7 mouse cellular contexts compared by ENCODE assay signal in the genomic region with DNA sequence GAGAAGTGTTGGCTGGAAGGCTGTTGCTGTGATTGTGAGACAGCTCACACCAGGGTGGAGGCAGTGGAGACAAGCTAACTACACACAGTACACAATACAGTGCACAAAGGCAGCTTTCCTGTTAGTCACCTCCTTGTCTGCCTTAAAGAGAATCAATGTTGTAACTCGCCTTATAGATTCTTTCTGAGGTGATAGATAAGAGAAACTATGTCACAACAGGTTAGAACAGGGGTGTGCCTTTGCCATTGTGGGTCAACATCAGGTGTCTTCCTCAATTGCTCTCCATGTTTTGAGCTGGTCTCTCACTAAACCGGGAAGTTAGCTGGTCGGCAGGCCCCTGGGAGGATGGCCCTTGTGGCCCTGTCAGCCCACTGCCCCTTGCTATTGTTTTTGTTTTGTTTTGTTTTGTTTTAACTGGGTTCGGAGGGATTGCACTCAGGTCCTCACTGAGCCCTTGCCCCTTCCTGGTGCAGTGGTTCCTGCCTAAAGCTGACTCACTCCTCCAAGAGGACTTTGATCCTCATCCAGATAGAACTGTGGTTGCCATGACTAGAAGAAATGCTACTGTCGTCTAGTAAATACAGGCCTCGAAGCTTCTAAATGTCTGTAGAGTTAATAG. TPM values are rescaled to one million over a fixed set of nuclear protein-coding genes. Genes with fewer than 3 reads are reported as not detected.
DNase-seq lines count a peak whose midpoint lies in the region; ATAC-seq and TF ChIP-seq lines count a peak whose summit lies in the region.

No protein-coding gene starts in this region.

- H3K36me3 ChIP-seq in kidney, adult 2 months (ENCODE audit: control insufficient read depth, insufficient read depth, low read length) = no peaks in the 10 kb centered on the region
- no peaks in the 10 kb centered on the region for H3K36me3 ChIP-seq in kidney, embryonic 16.5 days (ENCODE audit: insufficient read depth, low read length)
- no peaks in the 10 kb centered on the region for H3K36me3 ChIP-seq in liver, embryonic 13.5 days

- no peak overlapping the region for H3K4me2 ChIP-seq in kidney, embryonic 16.5 days (replicated peaks; ENCODE audit: low read depth, low read length)
- H3K4me2 ChIP-seq in liver, embryonic 13.5 days = peak overlapping the region; percentile 52

- peaks cover 26% of the 10 kb centered on the region for H3K4me1 ChIP-seq in kidney, adult 2 months (ENCODE audit: control insufficient read depth, insufficient read depth, low read length)
- peaks cover 25% of the 10 kb centered on the region for H3K4me1 ChIP-seq in kidney, embryonic 16.5 days (ENCODE audit: insufficient read depth, low read length)
- H3K4me1 ChIP-seq in liver, embryonic 13.5 days (replicated peaks) = peaks cover 55% of the 10 kb centered on the region

- no peak for TF ChIP-seq CTCF in kidney, adult 2 months (conservative IDR thresholded peaks at IDR 0.05; ENCODE audit: insufficient read depth, insufficient read length, low read depth, low read length)

- ATAC-seq in kidney, embryonic 16.5 days (ENCODE audit: low FRiP score, low TSS enrichment) = no peak
- ATAC-seq in liver, embryonic 13.5 days (ENCODE audit: low read depth) = no peak

- no peak for TF ChIP-seq POLR2A in kidney, adult 2 months (IDR thresholded peaks at IDR 0.05; ENCODE audit: low read depth, low read length)

- H3K9me3 ChIP-seq in kidney, embryonic 16.5 days (ENCODE audit: low read length) = no peaks in the 10 kb centered on the region
- H3K9me3 ChIP-seq in liver, embryonic 13.5 days (replicated peaks) = no peaks in the 10 kb centered on the region

- H3K27ac ChIP-seq in kidney, adult 2 months (ENCODE audit: insufficient read depth, low read depth, low read length) = peak overlapping the region; percentile 56; the same call in 1 of the 2 replicates
- H3K27ac ChIP-seq in kidney, embryonic 16.5 days (ENCODE audit: low read length) = no peak overlapping the region
- H3K27ac ChIP-seq in liver, embryonic 13.5 days = peak overlapping the region; percentile 65

- H3K9ac ChIP-seq in kidney, embryonic 16.5 days (replicated peaks; ENCODE audit: low read length) = no peak overlapping the region
- peak overlapping the region; percentile 58 for H3K9ac ChIP-seq in liver, embryonic 13.5 days

- H3K27me3 ChIP-seq in kidney, adult 2 months (replicated peaks; ENCODE audit: control insufficient read depth, insufficient read depth, low read length) = no peaks in the 10 kb centered on the region
- H3K27me3 ChIP-seq in kidney, embryonic 16.5 days (ENCODE audit: insufficient read depth, low read length) = no peaks in the 10 kb centered on the region
- H3K27me3 ChIP-seq in liver, embryonic 13.5 days = no peaks in the 10 kb centered on the region

- no peak overlapping the region for H3K4me3 ChIP-seq in kidney, adult 2 months (ENCODE audit: insufficient read depth, low read depth, low read length)
- H3K4me3 ChIP-seq in kidney, embryonic 16.5 days (ENCODE audit: low read length) = no peak overlapping the region
- peak overlapping the region; percentile 40 for H3K4me3 ChIP-seq in liver, embryonic 13.5 days (replicated peaks)

- 44% methylated on average over 6 of the region's 6 CpGs for WGBS in kidney, adult 2 months
- 56% methylated on average over 6 of the region's 6 CpGs for WGBS in kidney, embryonic 16.5 days
- 11% methylated on average over 6 of the region's 6 CpGs for WGBS in liver, embryonic 13.5 days (ENCODE audit: insufficient replicate concordance)

- peak; percentile 69 for DNase-seq in kidney, adult 2 months
- DNase-seq in 416B (ENCODE audit: low read depth) = peak; percentile 75
- peak; percentile 20 for DNase-seq in adrenal gland, adult 8-10 months
- DNase-seq in liver, embryonic 13.5 days = no peak
- DNase-seq in frontal cortex, adult 2 months (ENCODE audit: extremely low spot score in 1 of 2, low spot score in 1 of 2) = no peak
- no peak for DNase-seq in Muller cell, postnatal 12 days (ENCODE audit: inconsistent ontology term)

RNA-seq across cellular contexts. Expression of gene C1galt1, which starts 3.4 kb away (rescaled TPM):
- polyA plus RNA-seq in kidney, adult 2 months (2012; rRNA removed) = 5.5 and 7.5 TPM in 2 replicates
- 2.7 and 3.4 TPM in 2 replicates for polyA plus RNA-seq in kidney, embryonic 16.5 days (2015; fragmentation: Nextera tagmentation; extraction: Ambion mirVana)
- total RNA-seq in adrenal gland, adult 8-10 months (2022) = 10 to 100 TPM; 24.0 to 27.2 (median 26.3) TPM
- 4.0 and 5.1 TPM in 2 replicates for polyA plus RNA-seq in liver, embryonic 13.5 days (2015; fragmentation: Nextera tagmentation; extraction: Ambion mirVana)
- 10.1 and 11.5 TPM in 2 replicates for polyA plus RNA-seq in frontal cortex, adult 2 months (2012; rRNA removed)

Comparison
In these comparisons a context has a peak if more than half of its experiments do, and no peak if none do; other contexts are left out.
1. DNase-seq: peak in kidney, adult 2 months (single experiment), 416B (single experiment) and adrenal gland, adult 8-10 months (single experiment); none in liver, embryonic 13.5 days (single experiment), frontal cortex, adult 2 months (0 of 2) and Muller cell, postnatal 12 days (single experiment).